Mouse (Mus musculus) E14TG2a.4 (cell line): ENCODE measurements around the gene Mia.

Experiments
- CTCF ChIP-seq: conservative IDR thresholded peaks from 2 replicates; pipeline ENCODE4 v1.5.1; 2014; ENCODE audit warnings: low read length
- POU5F1 ChIP-seq: IDR thresholded peaks from 2 replicates; pipeline ENCODE4 v1.6.1; 2014; ENCODE audit warnings: low read length, borderline replicate concordance

GRCm38 (mm10) chr7:27221939-27222338 lies 41.0 kb upstream of the Mia start:
- TF ChIP-seq CTCF (no peak), POU5F1 (no peak)
